Mouse (Mus musculus) frontal cortex, postnatal 25 days (tissue): Measurements from ENCODE around the gene Tle2.

Source experiments
- DNase-seq, 2 experiments: peaks; one replicate each; pipeline ENCODE4 v3.0.0; 2022; ENCODE audit warnings: low spot score in 2 of 2

Tle2 gene

DNA sequence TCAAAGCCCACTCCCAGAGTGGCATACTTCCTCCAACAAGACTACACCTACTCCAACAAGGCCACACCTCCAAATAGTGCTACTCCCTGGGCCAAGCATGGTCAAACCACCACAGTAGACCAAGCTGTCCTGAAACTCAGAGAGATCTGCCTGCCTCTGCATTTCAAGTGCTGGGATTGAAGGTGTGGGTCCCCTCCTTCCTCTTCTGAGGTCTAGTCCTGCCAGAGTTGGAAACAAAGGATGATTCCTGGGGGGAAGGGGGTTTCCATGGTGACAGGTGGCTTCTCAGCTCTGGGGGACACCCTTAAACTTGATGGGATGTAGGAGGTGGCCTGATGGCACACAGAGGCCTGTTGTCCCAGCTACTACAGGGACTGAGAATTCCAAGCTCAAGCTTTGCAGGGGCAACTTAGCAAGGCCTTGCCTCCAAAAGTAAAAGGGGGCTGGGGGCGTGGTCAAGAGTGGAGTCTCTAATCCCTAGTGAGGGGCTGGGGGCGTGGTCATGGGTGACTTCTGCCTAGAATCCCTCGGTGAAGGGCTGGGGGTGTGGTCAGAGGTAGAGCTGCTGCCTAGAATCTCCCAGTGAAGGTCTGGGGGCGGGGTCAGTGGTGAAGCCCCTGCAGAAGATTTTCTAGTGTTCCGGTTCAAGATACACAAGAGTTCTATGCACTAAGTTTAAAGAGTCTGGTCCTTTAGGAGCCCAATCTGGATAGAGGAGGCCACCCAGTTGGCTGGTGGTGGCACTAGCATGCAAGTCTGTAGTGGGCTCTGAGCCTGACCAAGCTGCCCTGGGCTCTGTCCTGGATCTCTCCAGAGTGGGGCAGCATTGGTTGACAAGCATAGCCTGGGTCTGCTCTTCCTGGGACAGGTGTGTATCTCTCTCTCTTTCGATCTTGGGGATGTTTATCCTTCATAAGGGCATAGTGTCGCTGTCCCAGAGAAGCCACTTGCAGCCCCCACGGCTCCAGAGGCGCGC lies at the start of gene Tle2:
Tle2 (plus strand) TSS at position 481 of the 976 bp plus-strand sequence.
- no peak for DNase-seq

GRCm38 (mm10) chr10:81525017-81525694 lies 49.2 kb upstream of the Tle2 start:
- DNase-seq: no peak

DNA sequence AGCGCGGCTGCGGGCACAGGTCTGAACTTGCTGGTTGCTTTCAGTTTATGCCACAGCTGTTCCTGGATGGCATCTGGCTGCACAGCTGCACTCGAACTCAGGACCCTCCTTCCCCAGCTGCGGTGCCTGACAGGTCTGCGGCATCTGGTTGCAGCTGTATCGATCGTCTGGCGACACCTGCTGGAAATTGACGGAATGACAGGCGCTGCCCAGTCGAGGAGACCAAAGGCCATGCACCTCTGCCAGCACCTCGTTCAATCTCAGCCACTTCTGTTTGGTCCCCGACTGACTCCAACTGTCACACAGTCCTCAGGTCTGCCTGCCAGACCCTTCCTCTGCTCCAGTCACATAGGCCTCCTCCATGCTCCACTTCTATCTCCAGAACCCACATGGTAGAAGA lies 47.6 kb upstream of the Tle2 start:
- DNase-seq: peak; percentile 61 to 75

DNA sequence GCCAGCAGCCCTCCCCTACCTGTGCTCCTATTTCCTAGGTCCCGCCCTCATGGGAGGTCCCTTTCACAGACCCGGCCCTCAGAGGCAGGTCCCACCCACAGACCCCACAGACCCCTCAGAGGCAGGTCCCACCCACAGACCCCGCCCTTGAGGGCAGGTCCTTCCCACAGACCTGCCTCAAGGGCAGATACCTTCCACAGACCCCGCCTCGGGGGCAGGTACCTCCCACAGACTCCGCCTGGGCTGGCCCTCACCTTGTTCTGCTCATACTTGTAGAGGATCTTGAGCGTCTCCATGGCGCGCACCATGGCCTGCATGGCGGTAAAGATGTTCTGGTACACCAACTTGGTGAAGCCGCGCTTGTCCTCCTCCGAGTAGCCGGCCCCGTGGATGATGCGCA lies 39.5 kb upstream of the Tle2 start:
- DNase-seq: no peak

- no peak for DNase-seq
Observed at GRCm38 (mm10) chr10:81536734-81537133, 37.6 kb upstream of the Tle2 start.

GRCm38 (mm10) chr10:81537429-81537828 lies 36.9 kb upstream of the Tle2 start:
- DNase-seq: no peak

DNA sequence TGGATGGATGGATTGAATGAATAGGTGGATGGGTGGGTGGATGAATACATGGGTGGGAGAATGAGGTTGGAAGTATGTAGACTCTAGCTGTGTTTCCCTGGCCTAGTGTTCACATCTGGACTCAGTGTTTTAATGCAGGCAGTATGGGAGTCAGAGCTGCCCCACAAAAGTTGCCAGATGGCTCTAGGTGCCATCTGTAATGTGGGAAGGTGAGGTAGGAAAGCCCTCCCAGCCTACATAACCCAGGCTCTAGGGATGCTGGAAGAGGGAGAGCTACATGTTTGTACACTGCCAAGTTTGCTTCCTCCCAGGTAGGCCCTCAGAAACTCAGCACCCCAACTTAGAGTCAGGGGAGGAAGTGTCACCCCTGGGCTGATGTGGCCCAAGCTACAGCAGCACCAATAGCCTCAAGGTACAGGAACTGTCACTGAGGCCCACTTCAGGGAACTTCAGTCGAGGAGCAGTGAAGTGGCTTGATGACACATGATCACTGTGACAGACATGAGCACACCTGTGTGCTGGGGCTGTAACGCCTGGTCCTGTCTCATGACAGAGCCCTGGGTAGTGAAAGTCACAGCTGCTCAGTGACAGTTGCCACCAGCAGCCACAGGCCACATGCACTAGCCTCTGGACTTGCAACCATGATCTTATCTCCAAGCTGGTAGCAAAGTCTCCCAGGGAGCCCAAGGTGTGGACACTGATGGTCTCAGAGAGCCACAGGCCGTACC lies 35.9 kb upstream of the Tle2 start:
- DNase-seq: no peak

- no peak for DNase-seq
Observed at GRCm38 (mm10) chr10:81541363-81541762, 33.0 kb upstream of the Tle2 start.

GRCm38 (mm10) chr10:81541803-81542202 lies 32.6 kb upstream of the Tle2 start:
- no peak for DNase-seq

DNA sequence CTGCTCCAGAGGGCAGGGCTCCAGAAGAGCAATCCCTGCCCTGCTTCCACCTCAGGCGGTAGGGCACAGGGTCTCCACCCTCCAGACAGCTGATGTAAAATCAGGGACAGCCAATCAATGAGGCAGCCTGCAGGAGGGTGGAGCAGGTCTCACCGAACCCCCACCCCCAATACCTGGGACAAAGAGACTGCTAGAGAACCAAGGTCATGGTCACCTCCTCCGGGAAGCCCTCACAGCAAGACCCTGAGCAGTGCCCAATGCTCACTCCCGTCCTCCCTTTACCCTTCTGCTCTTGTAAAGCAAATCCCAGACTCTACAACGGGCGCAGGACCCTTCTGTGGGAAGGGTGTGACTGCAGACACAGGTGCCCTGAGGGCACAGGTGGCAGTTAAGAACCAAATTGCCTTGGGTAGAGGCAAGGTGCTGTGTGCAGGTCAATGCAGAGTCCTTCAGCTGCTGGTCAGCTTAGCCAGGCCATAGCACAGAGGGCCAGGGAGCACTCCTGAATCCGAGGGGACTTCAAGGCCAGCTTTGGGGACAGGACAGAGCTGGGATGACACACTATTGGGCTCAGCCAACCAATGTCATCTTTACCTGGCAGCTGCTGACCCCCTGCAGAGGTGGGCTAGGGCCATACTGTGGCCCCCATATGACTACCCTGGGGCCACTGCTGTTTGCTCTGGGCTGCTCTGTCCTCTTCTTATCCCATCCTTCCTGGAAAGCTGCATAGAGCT lies 31.5 kb upstream of the Tle2 start:
- DNase-seq: no peak

DNA sequence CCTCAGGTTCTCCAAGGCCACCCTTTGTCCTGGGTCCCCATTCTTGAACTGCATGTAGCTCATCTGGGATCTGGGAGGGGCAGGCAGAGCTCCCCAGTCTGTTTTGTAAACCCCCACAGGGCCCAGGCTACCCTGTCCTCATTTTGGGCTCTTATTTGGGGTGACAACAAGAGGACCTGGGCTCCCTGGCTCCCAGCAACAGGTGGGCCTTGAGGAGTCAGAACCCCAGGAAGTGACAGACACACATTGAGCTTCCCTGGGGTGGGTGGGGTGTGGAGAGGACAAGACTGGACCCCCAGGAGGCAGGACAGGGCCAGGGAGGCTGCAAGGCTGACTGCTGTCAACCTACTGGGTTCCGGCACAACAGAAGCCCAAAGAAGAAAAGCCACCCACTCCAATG lies 30.7 kb upstream of the Tle2 start:
- no peak for DNase-seq

DNA sequence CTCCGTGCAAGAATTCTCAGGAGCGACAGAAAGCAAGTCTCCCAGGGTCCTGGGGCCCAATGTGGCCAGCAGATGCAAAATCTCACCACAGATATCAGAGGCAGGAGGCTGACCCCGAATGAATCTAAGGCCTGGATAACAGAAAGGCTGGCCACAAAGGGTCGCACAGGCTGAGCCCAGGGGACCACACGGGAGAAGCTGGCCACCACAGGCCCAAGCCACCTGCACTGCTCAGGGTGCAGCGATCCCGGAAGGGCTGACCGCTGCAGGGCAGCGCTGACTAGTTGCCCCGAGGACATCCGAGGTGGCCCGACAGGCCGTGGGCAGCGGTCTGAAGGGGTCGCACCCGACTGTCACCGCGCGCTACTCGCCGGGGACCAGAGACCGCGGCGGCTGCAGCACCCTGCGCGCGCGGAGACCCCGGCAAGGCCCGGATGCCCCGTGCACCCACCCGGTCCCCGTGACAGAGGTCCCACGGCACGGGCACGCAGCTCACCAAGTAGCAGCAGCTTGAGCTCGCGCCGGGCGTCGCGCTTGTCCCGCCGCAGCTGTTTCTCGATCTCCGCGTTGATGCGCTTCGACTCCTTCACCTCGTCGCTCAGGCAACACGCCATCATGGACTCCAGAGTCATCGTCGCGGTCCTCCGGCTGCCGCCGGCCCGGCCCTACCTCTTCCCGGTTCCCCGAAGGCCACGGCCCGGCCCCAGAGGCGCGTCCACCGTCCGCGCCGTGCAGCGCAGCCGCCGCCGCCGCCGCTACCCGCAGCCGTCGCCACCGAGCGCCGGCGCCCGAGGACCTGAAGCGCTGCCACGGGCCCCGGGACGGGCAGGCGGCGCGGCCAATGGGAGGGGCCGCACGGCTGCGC lies 29.8 kb upstream of the Tle2 start:
- no peak for DNase-seq

DNA sequence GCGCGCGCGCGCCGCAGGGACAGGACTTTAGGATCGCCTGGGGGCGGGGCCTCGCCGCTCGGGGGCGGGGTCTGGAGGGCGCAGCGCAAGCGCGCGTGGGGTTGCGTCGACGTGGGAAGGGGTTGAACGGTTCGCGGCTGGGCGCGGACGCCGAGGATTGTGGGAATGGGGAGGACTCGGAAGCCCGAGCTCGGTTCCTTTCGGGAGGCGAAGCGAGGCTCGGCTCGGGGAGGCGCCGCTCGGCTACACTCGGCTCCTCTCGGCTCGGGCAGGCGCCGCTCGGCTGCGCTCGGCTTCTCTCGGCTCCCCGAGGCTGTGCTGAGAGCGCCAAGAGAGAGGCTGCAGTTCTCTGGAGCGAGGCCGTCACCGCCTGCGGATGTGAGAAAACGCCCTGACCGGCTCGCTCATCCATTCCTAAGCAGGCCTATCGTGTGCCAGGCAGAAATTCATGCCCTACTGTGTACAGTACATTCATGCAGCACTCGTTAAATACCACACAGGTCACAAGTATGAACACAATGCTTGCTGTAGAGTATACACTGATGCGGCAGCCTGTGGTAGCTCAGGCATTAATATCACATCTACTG lies 29.1 kb upstream of the Tle2 start, which contains the start of gene Gna11:
Gna11 (minus strand) TSS at position 30 of the 587 bp plus-strand sequence.
- DNase-seq: peak; percentile 96 to 98

DNA sequence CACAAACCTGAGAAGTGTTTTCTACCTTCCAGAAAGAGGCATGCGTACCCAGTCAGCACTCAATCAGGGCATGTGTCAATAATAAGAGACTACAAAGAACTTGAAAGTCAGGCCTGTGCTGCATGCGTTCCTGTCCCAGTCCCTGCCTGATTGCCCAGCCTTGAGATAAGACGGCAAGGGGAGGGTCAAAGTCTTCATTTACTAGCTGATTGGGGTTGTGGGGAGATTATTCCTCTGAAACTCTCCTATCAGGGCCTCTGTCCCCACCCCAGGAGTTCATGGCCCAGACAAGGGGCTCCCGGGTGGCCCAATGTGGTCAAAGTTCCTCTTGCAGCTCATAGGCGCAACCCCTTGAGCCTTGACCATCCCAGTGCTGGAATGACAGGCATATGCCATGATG lies 28.0 kb upstream of the Tle2 start:
- no peak for DNase-seq

DNA sequence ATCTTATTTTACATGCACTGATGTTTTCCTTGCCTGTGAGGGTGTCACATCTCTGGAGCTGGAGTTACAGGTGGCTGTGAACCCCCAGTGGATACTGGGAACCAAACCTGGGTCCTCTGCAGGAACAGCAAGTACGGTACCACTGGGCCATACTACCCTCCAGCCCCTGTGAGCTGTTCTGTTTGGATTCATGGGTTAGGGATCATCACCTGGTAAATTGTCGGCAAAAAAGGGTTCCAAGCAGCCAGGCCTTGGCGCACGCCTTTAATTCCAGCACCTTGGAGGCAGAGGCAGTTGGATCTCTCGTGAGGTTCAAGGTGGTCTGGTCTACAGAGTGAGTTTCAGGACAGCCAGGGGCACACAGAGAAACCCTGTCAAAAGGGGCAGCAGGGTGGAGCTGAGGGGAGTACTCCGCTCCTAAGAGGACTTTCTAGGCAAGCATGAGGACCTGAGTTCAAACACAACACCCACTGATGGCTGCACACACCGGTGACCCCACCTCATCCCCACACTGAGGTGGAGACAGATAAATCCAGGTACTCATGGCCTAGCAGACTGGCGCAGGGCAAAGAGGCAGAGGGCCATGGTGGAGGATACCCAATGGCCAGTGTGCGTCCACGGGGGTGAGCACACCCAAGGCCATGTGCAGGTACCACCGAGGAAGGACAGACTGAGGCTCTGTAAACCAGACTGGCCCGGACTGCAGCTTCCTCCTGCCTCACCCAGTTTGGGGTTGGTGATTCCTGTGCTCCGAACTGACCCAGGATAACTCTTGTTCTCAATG lies 27.4 kb upstream of the Tle2 start:
- no peak for DNase-seq

DNA sequence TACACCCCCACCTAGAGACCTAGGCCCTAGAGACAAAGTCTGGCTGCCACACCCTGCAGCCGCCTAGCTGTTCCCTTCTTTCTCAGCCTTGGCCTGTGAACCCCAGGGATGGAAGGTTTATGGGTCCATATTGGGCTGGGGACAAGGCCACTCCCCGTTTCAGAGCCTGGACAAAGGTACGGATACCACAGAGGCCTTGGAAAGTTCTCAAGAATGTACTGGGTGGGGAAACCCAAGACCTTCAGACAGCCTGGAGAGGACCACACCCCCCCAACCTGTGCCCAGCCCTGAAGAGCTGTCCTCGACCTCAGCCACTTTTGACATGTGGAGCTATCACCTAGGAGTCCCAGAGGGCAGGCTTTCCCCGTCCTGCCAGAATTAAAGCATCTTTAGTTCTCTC lies 25.4 kb upstream of the Tle2 start:
- DNase-seq: no peak

DNA sequence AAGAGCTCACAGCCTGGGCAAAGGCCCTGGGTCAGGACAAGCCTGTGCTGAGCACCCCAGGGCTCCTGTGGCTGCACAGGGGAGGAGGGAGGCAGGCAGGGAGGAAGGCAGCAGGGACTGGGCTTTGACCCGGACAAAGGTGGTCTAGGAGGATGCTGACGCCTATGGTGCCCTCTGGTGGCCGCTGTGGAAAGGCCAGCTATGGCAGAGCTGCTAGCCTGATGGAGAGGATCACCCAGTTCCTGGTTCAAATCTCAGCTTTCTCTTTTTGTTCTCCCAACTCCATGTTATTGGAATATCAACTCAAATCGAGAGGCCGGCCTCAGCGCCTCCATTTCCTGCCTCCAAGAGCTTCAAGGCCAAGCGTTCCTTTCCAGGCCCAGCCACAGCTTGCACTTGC lies 24.1 kb upstream of the Tle2 start:
- DNase-seq: no peak

DNA sequence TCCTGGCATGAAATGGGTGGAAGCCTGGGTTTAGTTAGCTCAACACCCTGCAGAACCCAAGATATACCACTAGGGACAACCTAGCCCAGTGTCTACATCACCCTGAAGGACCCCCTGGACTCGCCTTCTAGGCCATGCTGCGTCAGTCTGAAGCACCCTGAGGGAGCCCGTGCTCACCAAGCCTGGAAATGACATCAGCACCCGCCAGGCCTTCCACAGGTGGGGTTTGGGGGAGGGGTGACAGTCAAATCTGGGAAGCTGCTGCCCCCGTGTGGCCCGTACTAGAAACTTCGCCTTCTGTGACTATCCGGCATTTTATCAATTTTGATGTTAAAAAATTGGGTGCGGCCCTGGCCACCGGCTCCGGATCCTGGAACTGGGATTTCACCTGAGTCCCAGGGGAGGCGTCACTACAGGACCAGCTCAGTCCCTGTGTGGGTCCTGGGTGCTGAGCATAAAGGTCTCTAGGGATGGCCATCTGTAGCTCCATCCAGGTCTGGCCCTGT lies 22.7 kb upstream of the Tle2 start:
- peak; percentile 59 to 68 for DNase-seq

DNA sequence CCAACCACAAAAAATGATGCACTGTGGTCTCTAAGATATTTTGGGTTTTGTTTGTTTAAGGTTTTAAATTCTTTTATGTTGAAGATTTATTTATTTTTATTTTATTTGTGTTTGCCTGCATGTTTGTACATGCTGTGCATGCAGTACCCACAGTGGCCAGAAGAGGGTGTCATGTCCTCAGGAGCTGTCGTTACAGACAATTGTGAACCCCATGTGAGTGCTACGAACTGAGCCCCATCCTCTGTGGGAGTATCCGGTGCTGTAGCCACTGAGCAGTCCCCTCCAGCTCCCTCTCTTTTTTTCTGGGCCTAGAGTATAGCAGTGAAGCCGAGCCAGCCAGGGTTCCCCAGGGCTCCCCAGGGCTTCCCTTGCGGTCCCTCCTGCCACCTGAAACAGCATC lies 21.1 kb upstream of the Tle2 start:
- no peak for DNase-seq
